Mouse (Mus musculus) hindbrain, embryonic 16.5 days (tissue): Measurements from ENCODE around the gene Ppp6r3. TPM values are rescaled to one million over a fixed set of nuclear protein-coding genes. Genes with fewer than 3 reads are reported as not detected.

Experiments
- ATAC-seq: fragments of 200-750 bp; cut with Nextera tagmentation; 2 replicates; pipeline ENCODE4 v1.8.0; 2017; ENCODE audit warnings: moderate TSS enrichment, moderate library complexity
- H3K27ac ChIP-seq: fragments of 300-500 bp; sonication (generic); 2 replicates; pipeline ENCODE4 v1.5.1; 2014; ENCODE audit warnings: low read depth, mild to moderate bottlenecking, control low read depth, low read length, moderate library complexity
- H3K27me3 ChIP-seq: fragments of 300-500 bp; sonication (generic); replicated peaks from 2 replicates; pipeline ENCODE4 v1.6.1; 2014; ENCODE audit warnings: low read length; ENCODE audit not compliant: control insufficient read depth, insufficient read depth
- H3K36me3 ChIP-seq: fragments of 300-500 bp; sonication (generic); 2 replicates; pipeline ENCODE4 v1.6.1; 2014; ENCODE audit warnings: mild to moderate bottlenecking, low read length, moderate library complexity, mixed read lengths; ENCODE audit not compliant: control insufficient read depth, insufficient read depth
- H3K4me1 ChIP-seq: fragments of 300-500 bp; sonication (generic); 2 replicates; pipeline ENCODE4 v1.6.1; 2014; ENCODE audit warnings: low read depth, low read length; ENCODE audit not compliant: control insufficient read depth, insufficient read depth
- H3K4me2 ChIP-seq: fragments of 300-500 bp; sonication (generic); 2 replicates; pipeline ENCODE4 v1.6.1; 2014; ENCODE audit warnings: mild to moderate bottlenecking, low read length, control low read depth, moderate library complexity
- H3K4me3 ChIP-seq: fragments of 300-500 bp; sonication (generic); 2 replicates; pipeline ENCODE4 v1.5.1; 2014; ENCODE audit warnings: mild to moderate bottlenecking, low read length, control low read depth, moderate library complexity
- H3K9ac ChIP-seq: fragments of 300-500 bp; sonication (generic); 2 replicates; pipeline ENCODE4 v1.6.1; 2014; ENCODE audit warnings: low read depth, mild to moderate bottlenecking, control low read depth, low read length, moderate library complexity
- H3K9me3 ChIP-seq: fragments of 300-500 bp; sonication (generic); 2 replicates; pipeline ENCODE4 v1.6.1; 2014; ENCODE audit warnings: mild to moderate bottlenecking, low read length, moderate library complexity; ENCODE audit not compliant: control insufficient read depth
- WGBS: fragments of 180-500 bp; shearing (Covaris S2); extraction: QIAGEN DNeasy Blood & Tissue Kit; methylation state at CpG from one replicate; pipeline ENCODE4 v1.1.7; 2014; 5-methylcytosine and 5-hydroxymethylcytosine counted together
- polyA plus RNA-seq: library from polyadenylated mRNA; unstranded; fragments of >200 nt; fragmentation: Nextera tagmentation; extraction: Ambion mirVana; gene quantifications from 2 replicates; pipeline ENCODE4 v1.2.1, GENCODE M21; 2015

Ppp6r3 gene
- polyA plus RNA-seq, 1 experiment from 2014 or later: 49.7 TPM

DNA sequence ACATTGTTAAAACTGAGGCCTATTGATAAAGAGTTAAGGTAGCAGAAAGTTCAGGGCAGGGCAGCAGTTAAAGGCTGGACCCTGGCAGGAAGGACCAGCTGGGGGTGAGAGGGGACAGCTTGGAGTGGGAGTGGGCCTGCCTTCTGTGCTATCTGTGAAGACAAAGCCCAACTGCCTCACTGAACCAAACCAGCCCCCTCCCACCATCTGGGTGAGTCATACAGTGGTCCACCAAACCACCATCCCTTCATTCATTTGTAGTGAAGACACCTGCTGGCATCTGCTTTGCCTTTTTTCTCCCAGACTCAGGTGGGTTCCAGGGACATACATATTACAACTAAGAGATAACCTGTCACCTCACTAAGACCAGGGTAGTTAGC, 2.4 kb upstream of the Ppp6r3 start:
- Histone ChIP-seq H3K4me2 (no peak overlapping the region), H3K9ac (no peak overlapping the region), H3K9me3 (no peaks in the 10 kb centered on the region), H3K4me1 (peaks cover 20% of the 10 kb centered on the region), H3K4me3 (no peak overlapping the region), H3K27me3 (no peaks in the 10 kb centered on the region), H3K27ac (no peak overlapping the region), H3K36me3 (no peaks in the 10 kb centered on the region)
- no peak for ATAC-seq

DNA sequence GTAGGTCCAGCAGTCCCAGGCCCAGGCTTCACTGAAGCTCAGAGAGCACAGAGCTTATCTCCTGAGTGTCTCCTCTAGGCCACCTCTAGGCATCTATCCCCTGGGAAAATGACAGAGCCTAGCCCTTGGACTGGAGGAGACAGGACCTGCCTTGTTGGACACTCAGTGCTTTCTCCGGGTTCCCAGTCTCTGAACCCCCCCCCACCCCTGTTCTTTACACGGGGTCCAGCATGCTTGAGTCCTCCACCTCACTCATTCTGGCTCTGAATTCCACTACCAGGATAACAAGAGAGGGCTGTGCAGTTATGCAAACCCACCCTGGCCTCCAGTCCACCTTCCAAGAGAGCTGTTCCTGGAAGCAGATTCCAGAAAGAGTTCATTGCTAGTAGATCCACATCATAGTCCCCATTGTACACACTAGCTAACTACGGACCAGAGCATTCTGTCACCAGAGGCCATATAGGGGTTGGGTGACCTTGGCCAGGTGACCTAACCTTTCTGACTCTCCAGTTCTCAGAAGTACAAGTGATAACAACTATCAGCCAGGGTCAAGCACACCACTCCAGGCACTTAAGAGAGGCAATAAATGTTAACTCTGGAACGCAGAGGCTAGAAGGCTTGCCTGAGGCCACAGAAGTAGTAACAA, 1.8 kb upstream of the Ppp6r3 start:
- no peaks in the 10 kb centered on the region for H3K27me3 ChIP-seq
- ATAC-seq: no peak
- 89% methylated on average over 4 of the region's 4 CpGs for WGBS
- no peak overlapping the region for H3K4me3 ChIP-seq
- H3K36me3 ChIP-seq: no peaks in the 10 kb centered on the region
- H3K9ac ChIP-seq: no peak overlapping the region
- no peaks in the 10 kb centered on the region for H3K9me3 ChIP-seq
- H3K4me2 ChIP-seq: no peak overlapping the region
- H3K27ac ChIP-seq: no peak overlapping the region
- H3K4me1 ChIP-seq: peaks cover 21% of the 10 kb centered on the region

DNA sequence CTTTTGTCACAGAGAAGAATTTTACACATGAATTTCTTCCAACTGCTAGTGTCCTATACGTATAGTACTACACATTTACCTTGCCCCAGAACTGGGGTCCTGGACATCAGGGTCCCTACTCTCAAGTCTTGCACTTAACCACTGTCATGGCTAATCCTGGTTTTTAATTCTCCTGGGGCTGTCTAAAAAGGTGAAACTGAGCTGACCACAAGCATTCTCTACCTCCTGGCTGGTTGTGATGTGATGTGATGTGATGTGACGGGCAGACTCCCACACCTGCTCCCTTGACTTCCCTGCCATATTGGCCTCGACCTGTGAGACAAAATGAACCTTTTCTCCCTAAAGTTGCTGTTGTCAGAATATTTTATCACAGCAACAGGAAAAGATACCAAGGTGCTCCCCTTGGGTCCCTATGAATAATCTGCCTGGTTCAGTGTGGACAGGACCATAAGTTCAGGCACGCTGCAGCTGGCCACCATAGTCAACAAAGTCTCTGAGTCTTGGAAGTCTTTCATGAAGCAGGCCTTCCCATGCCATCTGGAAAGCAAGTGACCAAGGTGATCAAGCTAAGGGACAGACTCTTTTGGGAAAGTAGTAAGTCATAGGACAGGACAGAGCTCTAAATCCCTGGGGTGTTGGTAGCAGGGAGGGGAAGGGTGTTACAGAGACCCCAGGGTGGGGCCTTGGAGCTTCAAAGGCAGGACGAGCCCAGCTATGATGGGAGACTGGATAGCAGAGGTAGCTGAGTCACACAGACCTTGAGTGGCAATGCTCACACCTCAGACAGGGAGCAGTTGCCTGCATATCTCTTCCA, 1.1 kb upstream of the Ppp6r3 start:
- Histone ChIP-seq H3K27me3 (no peaks in the 10 kb centered on the region), H3K4me2 (peak overlapping the region; percentile 54), H3K4me3 (peak overlapping the region; percentile 89), H3K4me1 (peaks cover 21% of the 10 kb centered on the region), H3K9ac (peak overlapping the region; percentile 19; the same call in 1 of the 2 replicates), H3K36me3 (no peaks in the 10 kb centered on the region), H3K9me3 (no peaks in the 10 kb centered on the region), H3K27ac (peak overlapping the region; percentile 64)
- WGBS: 72% methylated on average over 5 of the region's 5 CpGs
- no peak for ATAC-seq

DNA sequence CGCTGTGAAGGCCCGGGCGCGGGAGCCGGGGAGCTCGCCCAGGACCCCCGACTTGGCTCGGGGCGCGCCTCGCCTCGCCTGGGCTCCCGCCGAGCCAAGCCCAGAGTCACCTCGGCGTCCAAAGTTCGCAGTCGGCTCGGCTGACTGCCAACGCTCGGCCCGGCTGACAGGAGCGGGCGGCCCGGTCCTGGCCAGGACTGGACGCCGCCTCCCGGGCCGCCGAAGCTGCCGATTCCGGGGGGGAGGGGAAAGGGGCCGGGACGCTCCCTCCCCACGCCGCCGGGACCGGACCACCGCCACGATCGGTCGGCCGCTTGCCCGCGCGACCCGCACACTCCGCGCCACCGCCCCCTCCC, 295 bp downstream of the Ppp6r3 start:
- Histone ChIP-seq H3K9me3 (no peaks in the 10 kb centered on the region), H3K27ac (peak overlapping the region; percentile 93), H3K4me1 (peaks cover 21% of the 10 kb centered on the region), H3K27me3 (no peaks in the 10 kb centered on the region), H3K4me2 (peak overlapping the region; percentile 75), H3K36me3 (no peaks in the 10 kb centered on the region), H3K4me3 (peak overlapping the region; percentile 89), H3K9ac (peak overlapping the region; percentile 86)
- ATAC-seq: peak; percentile 38
- WGBS: under 1% methylated on average over 39 of the region's 50 CpGs

DNA sequence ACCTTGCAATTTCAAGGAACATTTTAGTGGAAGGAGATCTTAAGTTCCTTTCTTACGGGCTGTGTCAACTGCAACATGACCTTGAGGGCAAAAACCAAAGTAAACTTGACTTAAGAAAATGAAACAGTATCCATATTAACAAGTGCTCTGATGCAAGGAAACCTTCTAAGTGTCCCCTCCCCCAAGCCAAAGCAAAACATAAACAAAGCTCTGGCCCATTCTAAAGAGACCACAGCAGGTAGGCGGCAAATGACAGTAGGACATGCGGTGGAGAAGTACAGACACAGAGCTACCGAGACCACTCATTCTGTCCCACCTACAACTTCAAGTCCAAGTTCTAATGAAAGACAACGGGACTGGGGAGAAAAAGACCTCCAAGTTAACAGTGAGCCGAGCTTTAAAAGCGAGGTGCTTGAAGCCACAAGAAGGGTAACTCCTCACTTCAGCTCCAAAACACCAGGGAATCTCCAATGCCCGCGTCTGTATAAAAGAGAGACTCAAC, 905 bp downstream of the Ppp6r3 start:
- peak overlapping the region; percentile 93 for H3K27ac ChIP-seq
- peaks cover 21% of the 10 kb centered on the region for H3K4me1 ChIP-seq
- WGBS: 1% methylated on average over 9 of the region's 9 CpGs
- H3K9me3 ChIP-seq: no peaks in the 10 kb centered on the region
- H3K4me3 ChIP-seq: peak overlapping the region; percentile 89
- ATAC-seq: no peak
- H3K27me3 ChIP-seq: no peaks in the 10 kb centered on the region
- peak overlapping the region; percentile 86 for H3K9ac ChIP-seq
- peak overlapping the region; percentile 75 for H3K4me2 ChIP-seq
- H3K36me3 ChIP-seq: no peaks in the 10 kb centered on the region

DNA sequence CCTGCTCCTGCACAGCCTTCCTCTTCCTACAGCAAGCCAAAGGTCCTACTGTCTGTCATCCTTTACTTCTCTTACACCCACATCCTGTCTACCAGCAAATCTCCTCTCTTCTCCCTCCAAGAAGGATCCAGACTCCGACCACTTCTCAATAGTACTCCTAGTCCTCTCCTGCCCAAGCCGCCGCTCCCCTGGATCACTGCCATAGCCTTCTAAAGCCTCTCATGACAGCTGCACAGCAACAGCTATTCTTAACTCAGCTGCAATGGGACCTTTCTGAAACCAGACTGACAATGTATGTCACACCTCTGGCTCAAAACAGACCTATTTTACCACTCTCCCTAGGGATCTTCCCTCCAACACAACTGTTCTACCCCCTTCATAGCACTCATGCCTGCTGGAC, 11.2 kb downstream of the Ppp6r3 start:
- no peak overlapping the region for H3K27ac ChIP-seq
- no peaks in the 10 kb centered on the region for H3K9me3 ChIP-seq
- H3K4me3 ChIP-seq: no peak overlapping the region
- no peaks in the 10 kb centered on the region for H3K27me3 ChIP-seq
- H3K36me3 ChIP-seq: no peaks in the 10 kb centered on the region
- no peak overlapping the region for H3K4me2 ChIP-seq
- no peak for ATAC-seq
- no peak overlapping the region for H3K9ac ChIP-seq
- H3K4me1 ChIP-seq: peaks cover 2% of the 10 kb centered on the region; the same call in 1 of the 2 replicates
- WGBS: 86% methylated on average over 3 of the region's 3 CpGs

DNA sequence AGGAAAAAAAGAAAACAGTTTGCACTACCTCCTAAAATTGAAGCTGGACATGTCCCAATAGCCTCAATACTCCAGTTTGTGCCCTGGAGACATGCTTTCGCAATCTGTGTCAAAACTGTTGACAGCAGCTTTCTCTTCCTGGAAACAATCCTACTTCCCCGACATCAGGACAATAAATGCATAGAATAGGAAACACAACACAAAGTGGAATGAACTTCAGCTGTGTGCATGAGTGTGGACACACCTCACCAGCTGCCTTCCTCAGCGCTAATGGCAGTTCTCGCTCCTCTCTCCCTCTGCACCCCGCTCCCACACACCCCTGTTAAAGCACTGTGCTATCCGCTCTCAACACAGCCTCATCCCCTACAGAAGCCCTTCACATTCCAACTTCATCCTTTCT, 12.8 kb downstream of the Ppp6r3 start:
- no peak overlapping the region for H3K27ac ChIP-seq
- H3K9me3 ChIP-seq: no peaks in the 10 kb centered on the region
- no peaks in the 10 kb centered on the region for H3K27me3 ChIP-seq
- no peak overlapping the region for H3K4me2 ChIP-seq
- 0 out of 2 replicates have a peak, but pooled peaks cover 2% of the 10 kb centered on the region for H3K4me1 ChIP-seq
- ATAC-seq: no peak
- no peak overlapping the region for H3K9ac ChIP-seq
- WGBS: 83% methylated on average over 6 of the region's 6 CpGs
- H3K4me3 ChIP-seq: no peak overlapping the region
- H3K36me3 ChIP-seq: no peaks in the 10 kb centered on the region

DNA sequence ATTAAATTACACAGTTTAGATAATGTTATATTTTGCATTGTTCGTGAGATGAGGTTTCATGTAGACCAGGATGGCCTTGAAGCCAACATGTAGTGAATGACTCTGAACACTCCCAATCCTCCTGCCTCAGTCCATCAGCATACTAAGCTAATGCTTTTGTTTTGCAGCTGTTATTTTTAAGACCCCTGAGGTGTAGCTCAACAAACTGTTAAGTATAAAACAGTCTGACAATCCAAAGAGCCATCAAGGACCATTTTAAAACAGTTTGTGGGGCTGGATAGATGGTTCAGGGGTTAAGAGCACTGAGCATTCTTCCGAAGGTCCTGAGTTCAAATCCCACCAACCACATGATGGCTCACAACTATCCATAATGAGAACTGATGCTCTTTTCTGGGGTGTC, 13.3 kb downstream of the Ppp6r3 start:
- H3K4me2 ChIP-seq: no peak overlapping the region
- H3K36me3 ChIP-seq: no peaks in the 10 kb centered on the region
- H3K4me3 ChIP-seq: no peak overlapping the region
- no peak for ATAC-seq
- H3K9ac ChIP-seq: no peak overlapping the region
- H3K27me3 ChIP-seq: no peaks in the 10 kb centered on the region
- 0 out of 2 replicates have a peak, but pooled peaks cover 2% of the 10 kb centered on the region for H3K4me1 ChIP-seq
- no peaks in the 10 kb centered on the region for H3K9me3 ChIP-seq
- WGBS: 97% methylated on average over 2 of the region's 2 CpGs
- H3K27ac ChIP-seq: no peak overlapping the region

DNA sequence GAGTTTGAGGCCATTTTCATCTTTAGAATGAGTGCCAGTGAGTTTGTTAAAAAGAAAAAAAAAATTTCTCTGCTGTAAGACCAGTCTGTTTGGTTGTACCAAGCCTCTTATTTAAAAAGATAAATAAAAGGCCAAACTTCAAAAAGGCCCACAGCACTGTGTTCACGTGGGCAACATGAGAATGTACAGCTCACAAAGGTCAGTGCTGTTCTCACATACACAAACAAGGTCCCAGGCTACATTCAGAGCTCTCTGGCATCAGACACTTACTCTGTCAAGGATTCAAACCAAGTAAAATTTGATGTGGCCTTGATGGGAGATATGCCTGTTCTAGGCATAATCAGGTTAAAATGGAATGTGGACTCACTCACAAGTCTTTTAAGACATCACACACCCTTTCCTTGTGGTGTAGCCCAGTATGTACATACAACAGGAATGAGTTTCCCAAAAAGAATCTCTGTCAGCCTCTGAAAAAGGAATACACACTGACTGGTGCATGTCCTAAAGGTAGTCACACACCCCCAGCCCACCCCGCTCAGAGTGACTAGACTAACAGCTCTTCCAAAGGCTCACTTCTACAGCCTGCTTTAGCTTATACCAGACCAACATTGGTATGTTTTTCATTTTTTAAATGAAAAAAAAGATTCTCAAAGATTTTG, 19.3 kb downstream of the Ppp6r3 start:
- H3K4me3 ChIP-seq: no peak overlapping the region
- H3K27me3 ChIP-seq: no peaks in the 10 kb centered on the region
- 91% methylated on average over 2 of the region's 2 CpGs for WGBS
- no peak for ATAC-seq
- no peaks in the 10 kb centered on the region for H3K9me3 ChIP-seq
- H3K4me2 ChIP-seq: no peak overlapping the region
- no peaks in the 10 kb centered on the region for H3K36me3 ChIP-seq
- H3K4me1 ChIP-seq: peaks cover 4% of the 10 kb centered on the region
- no peak overlapping the region for H3K27ac ChIP-seq
- H3K9ac ChIP-seq: no peak overlapping the region
